Mouse (Mus musculus): Measurements from ENCODE around the gene Cd2.

The Cd2 gene

GRCm38 (mm10) chr3:101228066-101228465, 59.7 kb downstream of the Cd2 start:
- no peak for DNase-seq (ENCODE audit: low spot score)

Measured in urinary bladder, postnatal 10 days (tissue).